Mouse (Mus musculus): ENCODE data around the gene Ube2i.
A peak's percentile ranks its signal among the peaks of the same experiment; 100 is the strongest.
"Not testable (repeated sequence)": the region's sequence is repeated elsewhere in the genome, so short reads cannot be mapped to it uniquely, and the experiment has no call there.

Gene Ube2i

GRCm38 (mm10) chr17:25252643-25253042 is 21.8 kb downstream of the Ube2i start:
- no peak for DNase-seq

GRCm38 (mm10) chr17:25250181-25250835 is 24.1 kb downstream of the Ube2i start:
- no peak for DNase-seq

- no peak for DNase-seq
Measured at GRCm38 (mm10) chr17:25248033-25248750, 26.2 kb downstream of the Ube2i start.

GRCm38 (mm10) chr17:25244239-25244638 is 30.2 kb downstream of the Ube2i start:
- no peak for DNase-seq

GRCm38 (mm10) chr17:25243131-25243780 is 31.2 kb downstream of the Ube2i start:
- no peak for DNase-seq

GRCm38 (mm10) chr17:25239695-25240636 is 34.5 kb downstream of the Ube2i start, which contains the start of the genes Gnptg and Tsr3:
TSS of gene Gnptg (minus strand) at chr17:25240124.
TSS of gene Tsr3 (plus strand) at chr17:25240170.
- DNase-seq: peak; percentile 75

GRCm38 (mm10) chr17:25235635-25236034 is 38.8 kb downstream of the Ube2i start:
- peak; percentile 11 for DNase-seq

GRCm38 (mm10) chr17:25231621-25232020 is 42.8 kb downstream of the Ube2i start:
- not testable (repeated sequence) for DNase-seq

GRCm38 (mm10) chr17:25230700-25231099 is 43.7 kb downstream of the Ube2i start:
- DNase-seq: peak; percentile 43

- not testable (repeated sequence) for DNase-seq
Measured at GRCm38 (mm10) chr17:25230014-25230655, 44.3 kb downstream of the Ube2i start.

- no peak for DNase-seq
Measured at GRCm38 (mm10) chr17:25227991-25228390, 46.4 kb downstream of the Ube2i start.

GRCm38 (mm10) chr17:25225659-25226058 is 48.8 kb downstream of the Ube2i start:
- no peak for DNase-seq

- no peak for DNase-seq
Measured at GRCm38 (mm10) chr17:25224586-25225222, 49.7 kb downstream of the Ube2i start.

- peak; percentile 57 for DNase-seq
Measured at GRCm38 (mm10) chr17:25222951-25223601, 51.3 kb downstream of the Ube2i start.

- peak; percentile 78 for DNase-seq
Measured at GRCm38 (mm10) chr17:25222504-25222940, 51.9 kb downstream of the Ube2i start.

GRCm38 (mm10) chr17:25221821-25222503 is 52.5 kb downstream of the Ube2i start:
- DNase-seq: peak; percentile 83

GRCm38 (mm10) chr17:25220746-25221145 is 53.7 kb downstream of the Ube2i start:
- no peak for DNase-seq

- DNase-seq: no peak
Measured at GRCm38 (mm10) chr17:25219492-25220295, 54.7 kb downstream of the Ube2i start.

- DNase-seq: no peak
Measured at GRCm38 (mm10) chr17:25218967-25219366, 55.5 kb downstream of the Ube2i start.

Data from cerebellum, adult 9-10 months (tissue).